Mouse (Mus musculus): Measurements from ENCODE around the gene Lypd6. TPM values are rescaled to one million over a fixed set of nuclear protein-coding genes. Genes with fewer than 3 reads are reported as not detected.

Gene Lypd6
- total and polyA plus RNA-seq, 3 experiments = not detected

GRCm38 (mm10) chr2:50053893-50054292 is 12.3 kb upstream of the Lypd6 start:
- TF ChIP-seq MYC (IDR thresholded peaks at IDR 0.05; ENCODE audit: low read depth, low read length) (no peak), SMC3 (IDR thresholded peaks at IDR 0.05; ENCODE audit: low read depth, low read length) (no peak), MAX (IDR thresholded peaks at IDR 0.05; ENCODE audit: low read length) (no peak), ZKSCAN1 (IDR thresholded peaks at IDR 0.05; ENCODE audit: low read depth, low read length) (no peak), CHD1 (IDR thresholded peaks at IDR 0.05; ENCODE audit: low read depth, low read length) (no peak)
- H3K36me3 ChIP-seq (ENCODE audit: control insufficient read depth in 1 of 2, insufficient read depth in 2 of 2, low read length in 2 of 2) = no peaks in the 10 kb centered on the region
- no peaks in the 10 kb centered on the region for H3K79me2 ChIP-seq (ENCODE audit: control insufficient read depth, insufficient read depth, low read length, poor library complexity)
- H3K9ac ChIP-seq (ENCODE audit: control insufficient read depth, low read depth, low read length, poor library complexity, severe bottlenecking) = no peak overlapping the region
- H3K27me3 ChIP-seq (ENCODE audit: control insufficient read depth in 1 of 2, insufficient read depth in 2 of 2, low read length in 2 of 2) = no peaks in the 10 kb centered on the region
- H3K9me3 ChIP-seq (replicated peaks; ENCODE audit: insufficient read depth, low read length) = no peaks in the 10 kb centered on the region
- no peak for DNase-seq (ENCODE audit: low read depth, low spot score)
- H3K4me1 ChIP-seq (ENCODE audit: control insufficient read depth in 1 of 2, insufficient read depth in 2 of 2, low read length in 2 of 2) = no peaks in the 10 kb centered on the region
- H3K4me3 ChIP-seq (ENCODE audit: control insufficient read depth in 1 of 2, insufficient read depth in 1 of 2, low read depth in 2 of 2, low read length in 2 of 2) = no peak overlapping the region
- H3K27ac ChIP-seq (ENCODE audit: control insufficient read depth, low read depth, low read length) = no peak overlapping the region

GRCm38 (mm10) chr2:50065902-50066245 is 355 bp upstream of the Lypd6 start:
- no peaks in the 10 kb centered on the region for H3K9me3 ChIP-seq (replicated peaks; ENCODE audit: insufficient read depth, low read length)
- H3K9ac ChIP-seq (ENCODE audit: control insufficient read depth, low read depth, low read length, poor library complexity, severe bottlenecking) = no peak overlapping the region
- no peaks in the 10 kb centered on the region for H3K4me1 ChIP-seq (ENCODE audit: control insufficient read depth in 1 of 2, insufficient read depth in 2 of 2, low read length in 2 of 2)
- no peaks in the 10 kb centered on the region for H3K27me3 ChIP-seq (ENCODE audit: control insufficient read depth in 1 of 2, insufficient read depth in 2 of 2, low read length in 2 of 2)
- no peak for DNase-seq (ENCODE audit: low read depth, low spot score)
- no peak for TF ChIP-seq TAL1 (IDR thresholded peaks at IDR 0.05; ENCODE audit: low read length)
- TF ChIP-seq POLR2AphosphoS5 (IDR thresholded peaks at IDR 0.05; ENCODE audit: borderline replicate concordance, low read depth, low read length) = no peak
- TF ChIP-seq SMC3 (IDR thresholded peaks at IDR 0.05; ENCODE audit: low read depth, low read length) = no peak
- TF ChIP-seq USF2 (IDR thresholded peaks at IDR 0.05; ENCODE audit: borderline replicate concordance in 1 of 2, insufficient read depth in 1 of 2, low read depth in 1 of 2, low read length in 2 of 2) = no peak
- no peak for TF ChIP-seq MAX (IDR thresholded peaks at IDR 0.05; ENCODE audit: low read length)
- no peak for TF ChIP-seq MXI1 (IDR thresholded peaks at IDR 0.05; ENCODE audit: low read depth, low read length)
- no peak for TF ChIP-seq ZC3H11A (IDR thresholded peaks at IDR 0.05; ENCODE audit: low read depth, low read length)
- TF ChIP-seq ETS1 (IDR thresholded peaks at IDR 0.05; ENCODE audit: low read depth, low read length) = no peak
- TF ChIP-seq MAFK (IDR thresholded peaks at IDR 0.05; ENCODE audit: borderline replicate concordance, low read depth, low read length) = no peak
- no peak for TF ChIP-seq MYC (IDR thresholded peaks at IDR 0.05; ENCODE audit: low read depth, low read length)
- TF ChIP-seq RCOR1 (IDR thresholded peaks at IDR 0.05; ENCODE audit: low read depth, low read length) = no peak
- no peak for TF ChIP-seq JUND (IDR thresholded peaks at IDR 0.05; ENCODE audit: low read depth, low read length)
- no peak for TF ChIP-seq TBP (IDR thresholded peaks at IDR 0.05; ENCODE audit: low read depth, low read length)
- no peak for TF ChIP-seq POLR2A (IDR thresholded peaks at IDR 0.05; ENCODE audit: control insufficient read depth in 1 of 2, insufficient read depth in 1 of 2, low read depth in 1 of 2, low read length in 2 of 2, poor library complexity in 1 of 2)
- no peak for TF ChIP-seq MEF2A (IDR thresholded peaks at IDR 0.05; ENCODE audit: extremely low read depth, insufficient replicate concordance, low read depth, low read length, poor library complexity, severe bottlenecking)
- no peak for TF ChIP-seq MAZ (IDR thresholded peaks at IDR 0.05; ENCODE audit: low read depth, low read length)
- no peak for TF ChIP-seq TCF12 (IDR thresholded peaks at IDR 0.05; ENCODE audit: low read depth, low read length)
- no peak for TF ChIP-seq ZMIZ1 (IDR thresholded peaks at IDR 0.05; ENCODE audit: low read depth, low read length)
- H3K36me3 ChIP-seq (ENCODE audit: control insufficient read depth in 1 of 2, insufficient read depth in 2 of 2, low read length in 2 of 2) = no peaks in the 10 kb centered on the region
- H3K4me3 ChIP-seq (ENCODE audit: control insufficient read depth in 1 of 2, insufficient read depth in 1 of 2, low read depth in 2 of 2, low read length in 2 of 2) = no peak overlapping the region
- no peaks in the 10 kb centered on the region for H3K79me2 ChIP-seq (ENCODE audit: control insufficient read depth, insufficient read depth, low read length, poor library complexity)
- H3K27ac ChIP-seq (ENCODE audit: control insufficient read depth, low read depth, low read length) = no peak overlapping the region
